Mouse (Mus musculus) hindbrain, embryonic 16.5 days (tissue): ENCODE measurements at regions not wholly inside any gene's neighbourhood (a gene's known extent, or its start where the extent isn't known, plus 50 kb on each side); places are given as distances from the start of the nearest gene placed in this dataset.

Source experiments
- ATAC-seq: fragments of 200-750 bp; cut with Nextera tagmentation; 2 replicates; pipeline ENCODE4 v1.8.0; 2017; ENCODE audit warnings: moderate TSS enrichment, moderate library complexity
- H3K27ac ChIP-seq: fragments of 300-500 bp; sonication (generic); 2 replicates; pipeline ENCODE4 v1.5.1; 2014; ENCODE audit warnings: low read depth, mild to moderate bottlenecking, control low read depth, low read length, moderate library complexity
- H3K27me3 ChIP-seq: fragments of 300-500 bp; sonication (generic); replicated peaks from 2 replicates; pipeline ENCODE4 v1.6.1; 2014; ENCODE audit warnings: low read length; ENCODE audit not compliant: control insufficient read depth, insufficient read depth
- H3K36me3 ChIP-seq: fragments of 300-500 bp; sonication (generic); 2 replicates; pipeline ENCODE4 v1.6.1; 2014; ENCODE audit warnings: mild to moderate bottlenecking, low read length, moderate library complexity, mixed read lengths; ENCODE audit not compliant: control insufficient read depth, insufficient read depth
- H3K4me1 ChIP-seq: fragments of 300-500 bp; sonication (generic); 2 replicates; pipeline ENCODE4 v1.6.1; 2014; ENCODE audit warnings: low read depth, low read length; ENCODE audit not compliant: control insufficient read depth, insufficient read depth
- H3K4me2 ChIP-seq: fragments of 300-500 bp; sonication (generic); 2 replicates; pipeline ENCODE4 v1.6.1; 2014; ENCODE audit warnings: mild to moderate bottlenecking, low read length, control low read depth, moderate library complexity
- H3K4me3 ChIP-seq: fragments of 300-500 bp; sonication (generic); 2 replicates; pipeline ENCODE4 v1.5.1; 2014; ENCODE audit warnings: mild to moderate bottlenecking, low read length, control low read depth, moderate library complexity
- H3K9ac ChIP-seq: fragments of 300-500 bp; sonication (generic); 2 replicates; pipeline ENCODE4 v1.6.1; 2014; ENCODE audit warnings: low read depth, mild to moderate bottlenecking, control low read depth, low read length, moderate library complexity
- H3K9me3 ChIP-seq: fragments of 300-500 bp; sonication (generic); 2 replicates; pipeline ENCODE4 v1.6.1; 2014; ENCODE audit warnings: mild to moderate bottlenecking, low read length, moderate library complexity; ENCODE audit not compliant: control insufficient read depth
- WGBS: fragments of 180-500 bp; shearing (Covaris S2); extraction: QIAGEN DNeasy Blood & Tissue Kit; methylation state at CpG from one replicate; pipeline ENCODE4 v1.1.7; 2014; 5-methylcytosine and 5-hydroxymethylcytosine counted together

- Histone ChIP-seq H3K4me3 (no peak overlapping the region), H3K9ac (no peak overlapping the region), H3K4me1 (no peaks in the 10 kb centered on the region), H3K36me3 (no peaks in the 10 kb centered on the region), H3K27me3 (no peaks in the 10 kb centered on the region), H3K4me2 (no peak overlapping the region), H3K27ac (no peak overlapping the region), H3K9me3 (no peaks in the 10 kb centered on the region)
- no peak for ATAC-seq
- WGBS, result 70% methylated on average over 5 of the region's 5 CpGs
Measured at GRCm38 (mm10) chr15:51264599-51265163, 2620.0 kb upstream of the Gm7489 start.

GRCm38 (mm10) chr15:51265971-51266370, 2618.7 kb upstream of the Gm7489 start:
- Histone ChIP-seq H3K27me3 (no peaks in the 10 kb centered on the region), H3K9me3 (no peaks in the 10 kb centered on the region), H3K36me3 (no peaks in the 10 kb centered on the region), H3K4me2 (no peak overlapping the region), H3K9ac (no peak overlapping the region), H3K4me3 (no peak overlapping the region), H3K27ac (no peak overlapping the region), H3K4me1 (no peaks in the 10 kb centered on the region)
- 50% methylated on average over 1 of the region's 1 CpGs for WGBS
- no peak for ATAC-seq

GRCm38 (mm10) chr15:51271632-51272312, 2612.9 kb upstream of the Gm7489 start:
- 79% methylated on average over 9 of the region's 9 CpGs for WGBS
- H3K27me3 ChIP-seq, result no peaks in the 10 kb centered on the region
- no peak overlapping the region for H3K27ac ChIP-seq
- ATAC-seq, result peak; percentile 87
- no peaks in the 10 kb centered on the region for H3K4me1 ChIP-seq
- no peaks in the 10 kb centered on the region for H3K9me3 ChIP-seq
- no peaks in the 10 kb centered on the region for H3K36me3 ChIP-seq
- no peak overlapping the region for H3K4me2 ChIP-seq
- H3K4me3 ChIP-seq, result no peak overlapping the region
- H3K9ac ChIP-seq, result no peak overlapping the region

GRCm38 (mm10) chr15:51285334-51285733, 2599.4 kb upstream of the Gm7489 start:
- no peak for ATAC-seq
- Histone ChIP-seq H3K27ac (no peak overlapping the region), H3K36me3 (no peaks in the 10 kb centered on the region), H3K9me3 (no peaks in the 10 kb centered on the region), H3K9ac (no peak overlapping the region), H3K27me3 (no peaks in the 10 kb centered on the region), H3K4me3 (no peak overlapping the region), H3K4me2 (no peak overlapping the region), H3K4me1 (no peaks in the 10 kb centered on the region; the same call in 1 of the 2 replicates)
- 84% methylated on average over 2 of the region's 2 CpGs for WGBS

GRCm38 (mm10) chr15:51286352-51286751, 2598.4 kb upstream of the Gm7489 start:
- Histone ChIP-seq H3K27me3 (no peaks in the 10 kb centered on the region), H3K36me3 (no peaks in the 10 kb centered on the region), H3K4me3 (no peak overlapping the region), H3K4me1 (no peaks in the 10 kb centered on the region; the same call in 1 of the 2 replicates), H3K4me2 (no peak overlapping the region), H3K9ac (no peak overlapping the region), H3K9me3 (no peaks in the 10 kb centered on the region), H3K27ac (no peak overlapping the region)
- no peak for ATAC-seq
- WGBS, result 73% methylated on average over 3 of the region's 3 CpGs

GRCm38 (mm10) chr15:51288911-51289432, 2595.7 kb upstream of the Gm7489 start:
- H3K9ac ChIP-seq, result no peak overlapping the region
- H3K4me3 ChIP-seq, result no peak overlapping the region
- no peaks in the 10 kb centered on the region for H3K9me3 ChIP-seq
- H3K4me2 ChIP-seq, result peak overlapping the region; percentile 22
- WGBS, result 33% methylated on average over 9 of the region's 9 CpGs
- H3K4me1 ChIP-seq, result no peaks in the 10 kb centered on the region; the same call in 1 of the 2 replicates
- ATAC-seq, result no peak; the same call in 1 of the 2 replicates
- no peak overlapping the region for H3K27ac ChIP-seq
- no peaks in the 10 kb centered on the region for H3K36me3 ChIP-seq
- no peaks in the 10 kb centered on the region for H3K27me3 ChIP-seq

- Histone ChIP-seq H3K9ac (no peak overlapping the region), H3K4me2 (no peak overlapping the region), H3K4me1 (no peaks in the 10 kb centered on the region; the same call in 1 of the 2 replicates), H3K27me3 (no peaks in the 10 kb centered on the region), H3K36me3 (no peaks in the 10 kb centered on the region), H3K9me3 (no peaks in the 10 kb centered on the region), H3K4me3 (no peak overlapping the region), H3K27ac (no peak overlapping the region)
- 80% methylated on average over 9 of the region's 9 CpGs for WGBS
- no peak for ATAC-seq
Measured at GRCm38 (mm10) chr15:51289916-51290315, 2594.8 kb upstream of the Gm7489 start.

GRCm38 (mm10) chr15:51291183-51291582, 2593.5 kb upstream of the Gm7489 start:
- H3K9ac ChIP-seq, result no peak overlapping the region
- no peak for ATAC-seq
- WGBS, result 96% methylated on average over 6 of the region's 6 CpGs
- no peak overlapping the region for H3K4me2 ChIP-seq
- H3K4me1 ChIP-seq, result no peaks in the 10 kb centered on the region; the same call in 1 of the 2 replicates
- no peak overlapping the region for H3K27ac ChIP-seq
- H3K4me3 ChIP-seq, result no peak overlapping the region
- no peaks in the 10 kb centered on the region for H3K36me3 ChIP-seq
- no peaks in the 10 kb centered on the region for H3K9me3 ChIP-seq
- H3K27me3 ChIP-seq, result no peaks in the 10 kb centered on the region

GRCm38 (mm10) chr15:51296841-51297240, 2587.9 kb upstream of the Gm7489 start:
- no peak for ATAC-seq
- H3K9ac ChIP-seq, result no peak overlapping the region
- H3K4me1 ChIP-seq, result no peaks in the 10 kb centered on the region
- H3K9me3 ChIP-seq, result no peaks in the 10 kb centered on the region
- H3K27me3 ChIP-seq, result no peaks in the 10 kb centered on the region
- no peaks in the 10 kb centered on the region for H3K36me3 ChIP-seq
- no peak overlapping the region for H3K4me2 ChIP-seq
- H3K27ac ChIP-seq, result no peak overlapping the region
- H3K4me3 ChIP-seq, result no peak overlapping the region
